Mouse (Mus musculus) limb, embryonic 10.5 days (tissue): ENCODE results near the gene Map7. TPM values are rescaled to one million over a fixed set of nuclear protein-coding genes. Genes with fewer than 3 reads are reported as not detected.

Experiments used
- microRNA-seq: library from miRNA; unstranded; fragments of <30 nt; microRNA quantifications from one replicate; pipeline ENCODE4, GENCODE M21; 2017
- polyA plus RNA-seq: library from polyadenylated mRNA; unstranded; fragments of >200 nt; fragmentation: Nextera tagmentation; extraction: Ambion mirVana; gene quantifications from 2 replicates; pipeline ENCODE4 v1.2.1, GENCODE M21; 2016

Gene Map7
- polyA plus RNA-seq, 1 experiment from 2014 or later = 3.3 TPM

Small RNA genes lying within 50 kb of the gene (microRNA-seq; reads per million reads assigned to microRNA genes)
- gene Mir6413 = not detected

Other genes with a start within 250 kb of the Map7 start
- 19.1 and 19.3 TPM in 2 replicates for gene Pex7, start 240.8 kb upstream of the Map7 start, polyA plus RNA-seq
- 0.44 and 0.58 TPM in 2 replicates for gene Map3k5, start 214.0 kb upstream of the Map7 start, polyA plus RNA-seq
- 153 and 174 TPM in 2 replicates for gene Bclaf1, start 164.0 kb downstream of the Map7 start, polyA plus RNA-seq
- gene Mtfr2, start 199.3 kb downstream of the Map7 start, polyA plus RNA-seq = 2.3 and 2.4 TPM in 2 replicates